Mouse (Mus musculus) CH12.LX (cell line): Measurements from ENCODE around the gene Pick1. TPM values are rescaled to one million over a fixed set of nuclear protein-coding genes. Genes with fewer than 3 reads are reported as not detected.

Source experiments
- DNase-seq: peaks from one replicate; pipeline ENCODE4 v3.0.0-alpha.2; 2013; ENCODE audit errors: extremely low read depth
- H3K27ac ChIP-seq: 2 replicates; pipeline ENCODE4 v1.5.1; 2012; ENCODE audit warnings: low read depth, mild to moderate bottlenecking, control low read depth, moderate library complexity; ENCODE audit not compliant: insufficient read depth
- H3K27me3 ChIP-seq: replicated peaks from 2 replicates; pipeline ENCODE3; 2012; ENCODE audit warnings: inconsistent platforms
- H3K36me3 ChIP-seq, 2 experiments: replicated peaks in 1 of 2; 2 replicates each; pipeline versions ENCODE3 to v1.6.1; 2012; ENCODE audit warnings: inconsistent platforms in 1 of 2, low read length in 1 of 2, mild to moderate bottlenecking in 1 of 2, mixed read lengths in 1 of 2, moderate library complexity in 1 of 2; ENCODE audit not compliant: control insufficient read depth in 1 of 2, insufficient read depth in 1 of 2
- H3K4me1 ChIP-seq, 2 experiments: 2 replicates each; pipeline ENCODE4 v1.6.1; 2012; ENCODE audit warnings: inconsistent platforms in 1 of 2, moderate library complexity in 1 of 2; ENCODE audit not compliant: insufficient read depth in 2 of 2, control insufficient read depth in 1 of 2
- H3K4me2 ChIP-seq: 2 replicates; pipeline ENCODE4 v1.6.1; 2012; ENCODE audit warnings: low read depth, mild to moderate bottlenecking, control low read depth; ENCODE audit not compliant: poor library complexity, insufficient read depth, severe bottlenecking
- H3K4me3 ChIP-seq, 3 experiments: fragments of 150-350 bp in 1 of 3; sonication (generic) in 1 of 3; replicated peaks in 1 of 3; 2 replicates each; pipeline versions ENCODE3 to v1.5.1; 2011 to 2012; ENCODE audit warnings: low read depth in 2 of 3, low read length in 2 of 3, mild to moderate bottlenecking in 2 of 3, moderate library complexity in 2 of 3, control low read depth in 1 of 3, improper control_type of control experiment in 1 of 3, inconsistent platforms in 1 of 3, mixed read lengths in 1 of 3; ENCODE audit not compliant: poor library complexity in 1 of 3
- H3K79me2 ChIP-seq: replicated peaks from 2 replicates; pipeline ENCODE4 v1.6.1; 2012; ENCODE audit warnings: mild to moderate bottlenecking, moderate library complexity; ENCODE audit not compliant: control insufficient read depth, poor library complexity, insufficient read depth, severe bottlenecking; ENCODE audit errors: extremely low read depth
- H3K9ac ChIP-seq: 2 replicates; pipeline ENCODE4 v1.6.1; 2012; ENCODE audit warnings: low read depth, mild to moderate bottlenecking, control low read depth, moderate library complexity; ENCODE audit not compliant: insufficient read depth
- H3K9me3 ChIP-seq: replicated peaks from 2 replicates; pipeline ENCODE3; 2012; ENCODE audit warnings: low read length, inconsistent platforms, mixed read lengths
- CHD1 ChIP-seq: IDR thresholded peaks from 2 replicates; pipeline ENCODE4 v1.6.1; 2012; ENCODE audit warnings: low read depth, low read length, improper control_type of control experiment, inconsistent platforms
- CTCF ChIP-seq, 2 experiments: IDR thresholded peaks in 1 of 2; conservative IDR thresholded peaks in 1 of 2; 2 replicates each; pipeline ENCODE4 v1.5.1; 2011 to 2012; ENCODE audit warnings: low read depth in 2 of 2, low read length in 2 of 2, improper control_type of control experiment in 1 of 2, inconsistent platforms in 1 of 2, mild to moderate bottlenecking in 1 of 2, moderate library complexity in 1 of 2
- E2F4 ChIP-seq: IDR thresholded peaks from 2 replicates; pipeline ENCODE4 v1.6.1; 2011; ENCODE audit warnings: low read depth, low read length, improper control_type of control experiment; ENCODE audit not compliant: insufficient replicate concordance
- ELF1 ChIP-seq: IDR thresholded peaks from 2 replicates; pipeline ENCODE4 v1.6.1; 2014; ENCODE audit warnings: low read depth, mild to moderate bottlenecking, inconsistent platforms, low read length, improper control_type of control experiment
- HCFC1 ChIP-seq: IDR thresholded peaks from 2 replicates; pipeline ENCODE4 v1.6.1; 2012; ENCODE audit warnings: low read depth, mild to moderate bottlenecking, inconsistent platforms, low read length, improper control_type of control experiment
- JUN ChIP-seq: IDR thresholded peaks from 2 replicates; pipeline ENCODE4 v1.6.1; 2011; ENCODE audit warnings: low read depth, mild to moderate bottlenecking, low read length, improper control_type of control experiment, moderate library complexity; ENCODE audit not compliant: insufficient read depth
- JUND ChIP-seq: conservative IDR thresholded peaks from 2 replicates; pipeline ENCODE4 v1.6.1; 2011; ENCODE audit warnings: low read depth, low read length, improper control_type of control experiment
- MEF2A ChIP-seq: IDR thresholded peaks from 2 replicates; pipeline ENCODE4 v1.6.1; 2014; ENCODE audit warnings: low read depth, mild to moderate bottlenecking, inconsistent platforms, low read length, improper control_type of control experiment, borderline replicate concordance
- MYC ChIP-seq: IDR thresholded peaks from 2 replicates; pipeline ENCODE4 v1.6.1; 2011; ENCODE audit warnings: low read depth, mild to moderate bottlenecking, improper control_type of control experiment, low read length
- PAX5 ChIP-seq: IDR thresholded peaks from 2 replicates; pipeline ENCODE4 v1.6.1; 2012; ENCODE audit warnings: low read length, inconsistent platforms, mixed read lengths
- POLR2A ChIP-seq: IDR thresholded peaks from 2 replicates; pipeline ENCODE4 v1.6.1; 2011; ENCODE audit warnings: low read depth, mild to moderate bottlenecking, improper control_type of control experiment, low read length
- POLR2AphosphoS2 ChIP-seq: IDR thresholded peaks from 2 replicates; pipeline ENCODE4 v1.6.1; 2011; ENCODE audit warnings: low read depth, low read length, improper control_type of control experiment
- SMC3 ChIP-seq: IDR thresholded peaks from 2 replicates; pipeline ENCODE4 v1.6.1; 2011; ENCODE audit warnings: low read depth, low read length, improper control_type of control experiment
- TCF12 ChIP-seq: IDR thresholded peaks from 2 replicates; pipeline ENCODE4 v1.6.1; 2014; ENCODE audit warnings: low read depth, mild to moderate bottlenecking, inconsistent platforms, low read length, improper control_type of control experiment
- USF1 ChIP-seq: IDR thresholded peaks from 2 replicates; pipeline ENCODE4 v1.6.1; 2014; ENCODE audit warnings: low read depth, mild to moderate bottlenecking, inconsistent platforms, low read length, improper control_type of control experiment
- USF2 ChIP-seq: conservative IDR thresholded peaks from 2 replicates; pipeline ENCODE4 v1.6.1; 2011; ENCODE audit warnings: low read depth, low read length, improper control_type of control experiment
- ZC3H11A ChIP-seq: IDR thresholded peaks from 2 replicates; pipeline ENCODE4 v1.6.1; 2012; ENCODE audit warnings: low read depth, mild to moderate bottlenecking, inconsistent platforms, low read length, improper control_type of control experiment
- ZKSCAN1 ChIP-seq: IDR thresholded peaks from 2 replicates; pipeline ENCODE4 v1.6.1; 2012; ENCODE audit warnings: low read depth, inconsistent platforms, low read length, improper control_type of control experiment, borderline replicate concordance
- dilution Hi-C: fragments of 300-500 bp; cut with MboI; formaldehyde crosslinking; loops from 2 replicates; pipeline ENCODE4 v1.14.3; 2020; ENCODE audit warnings: low sequenced_read_pairs; ENCODE audit not compliant: extremely low pct_unique_long_range_greater_than_20kb, extremely low pct_ligation_motif_present
- in situ Hi-C: fragments of 300-500 bp; cut with MboI; formaldehyde crosslinking; loops from 3 replicates; pipeline ENCODE4 v1.14.3; 2019; ENCODE audit warnings: low sequenced_read_pairs, low pct_ligation_motif_present, low pct_unique_long_range_greater_than_20kb, mixed read lengths
- polyA plus RNA-seq: library from polyadenylated mRNA; unstranded; fragments of >175 nt; gene quantifications from 2 replicates; pipeline ENCODE4 v1.2.1, GENCODE M21; 2012; ENCODE audit warnings: low read depth; ENCODE audit not compliant: insufficient read length
- total RNA-seq, 2 experiments: library from RNA; depleted of rRNA; stranded (reverse); fragments of 300-350 nt in 1 of 2; fragments of >200 nt in 1 of 2; gene quantifications; 2 replicates each; pipeline ENCODE4 v1.2.3; 2012 to 2014

The Pick1 gene
- total and polyA plus RNA-seq, 3 experiments, result 13.9 to 23.4 (median 14.9) TPM

GRCm38 (mm10) chr15:79212750-79213446 is 16.1 kb upstream of the Pick1 start:
- no peak overlapping the region for H3K4me2 ChIP-seq
- in situ Hi-C loops (loop anchor here (5.0 kb wide), 1 partner anchor 36 kb away; no protein-coding TSS in a partner anchor), dilution Hi-C loops (no loop called here)
- H3K79me2 ChIP-seq, result peaks cover 9% of the 10 kb centered on the region
- DNase-seq, result no peak
- TF ChIP-seq JUND (no peak), E2F4 (no peak), SMC3 (no peak), JUN (no peak), POLR2AphosphoS2 (no peak), ZKSCAN1 (no peak), POLR2A (no peak), MEF2A (no peak), ELF1 (no peak), PAX5 (no peak), CHD1 (no peak), MYC (no peak), ZC3H11A (no peak), USF2 (no peak), TCF12 (no peak), USF1 (no peak)
- H3K4me3 ChIP-seq, result no peak overlapping the region
- no peak overlapping the region for H3K9ac ChIP-seq
- no peaks in the 10 kb centered on the region for H3K27me3 ChIP-seq
- H3K27ac ChIP-seq, result no peak overlapping the region
- no peaks in the 10 kb centered on the region for H3K9me3 ChIP-seq
- peaks cover 8 to 50% of the 10 kb centered on the region in 2 experiments for H3K4me1 ChIP-seq
- peaks cover 39 to 74% of the 10 kb centered on the region in 2 experiments for H3K36me3 ChIP-seq

- Histone ChIP-seq H3K36me3 (peaks cover 39 to 77% of the 10 kb centered on the region in 2 experiments), H3K79me2 (peaks cover 9% of the 10 kb centered on the region), H3K27ac (no peak overlapping the region), H3K4me3 (no peak overlapping the region), H3K9me3 (no peaks in the 10 kb centered on the region), H3K4me2 (no peak overlapping the region), H3K4me1 (peaks cover 5 to 43% of the 10 kb centered on the region in 2 experiments; a peak in 3 of 4 replicates), H3K9ac (no peak overlapping the region), H3K27me3 (no peaks in the 10 kb centered on the region)
- no peak for DNase-seq
- dilution Hi-C loops, result no loop called here
- TF ChIP-seq CTCF (conservative IDR thresholded peaks at IDR 0.05 in 1 of 2, IDR thresholded peaks at IDR 0.05 in 1 of 2; ENCODE audit: low read depth in 2 of 2, low read length in 2 of 2) (no peak), HCFC1 (no peak)
- in situ Hi-C loops, result loop anchor here (5.0 kb wide), 1 partner anchor 36 kb away; no protein-coding TSS in a partner anchor
These were observed 15.4 kb upstream of the Pick1 start for GRCm38 (mm10) chr15:79213591-79213990.
